Mouse (Mus musculus): ENCODE data around the gene Uvssa. TPM values are rescaled to one million over a fixed set of nuclear protein-coding genes. Genes with fewer than 3 reads are reported as not detected.
"Not testable (repeated sequence)": the region's sequence is repeated elsewhere in the genome, so short reads cannot be mapped to it uniquely, and the experiment has no call there.

Uvssa gene
- 1 to 10 TPM; 7.6 to 9.9 TPM for total RNA-seq (2021)
- long read RNA-seq, experiment 1, partial matches to known transcripts, result 0 of 3 reads
- long read RNA-seq, experiment 1, other reads (novel, unspliced or antisense), result 3 of 3 reads
- long read RNA-seq, experiment 2, partial matches to known transcripts, result 0 of 1 reads
- long read RNA-seq, experiment 2, other reads (novel, unspliced or antisense), result 1 of 1 reads

DNA sequence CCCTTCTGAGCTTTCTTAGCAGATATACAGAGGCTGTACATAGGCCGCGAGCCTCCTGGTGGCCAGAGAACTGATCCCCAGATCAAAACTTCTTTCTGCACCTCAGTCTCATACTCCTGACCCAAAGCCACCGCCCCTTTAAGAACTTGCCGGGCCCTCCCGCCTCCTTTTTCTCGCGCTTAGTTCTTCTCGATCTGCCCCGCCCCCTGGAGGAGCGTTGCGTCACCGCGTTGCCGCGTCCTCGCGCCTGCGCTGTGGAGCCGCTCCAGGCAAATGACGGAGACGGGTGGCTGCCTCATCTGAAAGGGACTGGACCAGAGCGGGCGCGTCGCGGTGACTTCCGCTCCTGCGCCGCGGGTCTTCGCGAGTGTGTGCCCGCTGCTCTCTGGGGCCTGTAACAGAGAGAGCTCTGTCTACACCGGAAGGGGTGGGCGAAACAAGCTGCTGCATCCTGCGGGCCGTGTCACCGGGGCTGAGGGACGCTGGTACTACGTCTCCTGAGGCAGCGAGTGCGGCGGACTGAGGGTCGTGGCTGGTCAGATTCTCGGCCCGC lies at the start of gene Uvssa:
Uvssa (plus strand) TSS at position 248 of the 553 bp plus-strand sequence.
- DNase-seq (ENCODE audit: low spot score in 2 of 2), result peak; percentile 98 to 99

DNA sequence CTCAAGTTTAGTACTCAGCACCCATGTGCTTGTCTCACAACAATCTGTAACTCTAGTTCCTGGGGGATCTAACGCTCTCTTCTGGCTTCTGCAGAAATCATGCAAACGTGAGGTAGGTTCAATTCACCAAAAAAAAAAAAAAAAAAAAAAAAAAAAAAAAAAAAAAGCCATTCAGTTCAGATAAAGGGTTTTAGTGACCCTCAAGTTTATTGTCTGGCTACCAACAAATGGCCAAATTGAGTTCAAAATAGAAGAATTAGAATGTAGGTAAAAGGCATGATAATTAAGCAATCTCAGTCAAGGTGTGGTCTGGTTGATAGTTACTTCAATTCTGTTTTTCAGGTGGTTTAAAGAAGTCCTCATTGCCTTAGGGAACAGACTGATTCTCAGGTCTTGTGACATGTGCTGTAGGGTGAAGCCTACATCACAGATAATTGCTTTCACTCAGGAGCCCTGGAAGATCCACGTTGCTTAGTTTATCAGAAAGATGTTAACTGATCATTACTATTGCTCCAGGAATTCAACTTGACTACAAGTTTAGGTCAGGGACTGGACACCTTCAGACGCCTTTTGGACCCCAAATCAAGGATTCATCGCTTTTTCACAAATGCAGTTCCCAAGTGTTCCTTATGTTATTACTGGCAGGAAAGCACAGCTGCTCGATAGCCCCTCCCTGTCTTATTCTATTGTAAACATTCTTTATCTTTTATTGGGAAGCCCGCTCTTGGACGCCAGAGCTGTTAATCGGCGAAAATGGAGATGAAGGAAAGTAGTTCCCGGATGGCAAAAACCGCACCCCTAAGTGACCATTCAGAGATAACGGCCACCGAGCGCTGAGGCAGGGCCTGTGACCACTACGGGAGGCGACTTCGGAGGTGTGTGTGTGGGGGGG lies 43.7 kb upstream of the Uvssa start:
- no peak for DNase-seq (ENCODE audit: low spot score in 2 of 2)

DNA sequence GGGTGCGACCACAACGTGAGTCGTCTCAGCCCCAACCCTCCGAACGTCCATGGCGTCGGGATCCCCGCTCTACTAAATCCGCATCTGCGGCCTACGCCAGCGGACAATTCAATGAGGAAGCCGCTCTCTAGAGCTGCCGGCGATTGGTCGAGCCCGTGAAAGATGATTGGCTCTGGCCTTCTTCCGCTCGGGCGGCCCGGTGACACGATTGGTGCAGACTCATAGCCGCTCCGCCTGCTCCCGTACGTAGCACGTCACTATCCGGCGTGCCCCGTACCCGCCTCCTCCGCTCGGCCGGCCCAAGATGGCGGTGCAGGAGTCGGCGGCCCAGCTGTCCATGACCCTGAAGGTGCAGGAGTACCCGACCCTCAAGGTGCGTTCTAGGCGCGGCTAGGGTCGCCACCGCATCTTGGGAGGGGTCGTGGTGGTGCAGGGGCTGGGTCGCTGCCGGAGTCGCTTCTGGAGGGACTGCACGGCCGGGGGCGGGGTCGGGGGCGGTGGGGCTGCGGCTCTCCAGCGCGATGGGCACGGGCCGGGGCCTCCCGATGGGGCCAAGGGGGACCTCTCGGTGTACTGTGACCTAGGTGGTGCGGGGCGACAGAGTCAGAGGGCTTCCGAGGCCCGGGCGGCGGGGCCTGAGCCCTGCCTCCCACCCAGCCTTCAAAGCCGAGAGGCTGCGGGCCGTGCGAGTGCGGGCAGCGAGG lies 42.9 kb upstream of the Uvssa start, which contains the start of gene Maea:
Maea (plus strand) TSS at position 237 of the 704 bp plus-strand sequence.
- DNase-seq (ENCODE audit: low spot score in 2 of 2), result peak; percentile 96 to 98

DNA sequence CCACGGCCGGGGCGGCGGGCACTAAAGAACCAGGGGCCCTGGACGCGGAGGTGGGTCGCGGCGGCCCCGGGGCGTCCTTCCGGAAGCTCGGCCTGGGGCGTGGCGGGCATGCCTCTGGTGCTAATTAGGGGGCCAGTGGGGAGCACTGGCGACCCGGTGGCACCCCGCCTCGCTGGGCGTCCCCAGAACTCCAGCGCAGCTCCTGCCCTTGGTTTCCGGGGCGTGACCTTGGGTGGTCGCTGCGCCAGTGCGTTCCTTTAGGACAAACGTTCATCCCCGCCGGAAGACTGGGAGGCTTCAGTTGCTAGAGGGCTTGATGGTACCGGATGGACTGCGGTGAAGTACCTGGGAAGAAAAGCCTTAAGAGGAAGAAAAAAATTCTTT lies 42.4 kb upstream of the Uvssa start:
- peak in 1 of 2 experiments; percentile 22 for DNase-seq (ENCODE audit: low spot score in 2 of 2)

DNA sequence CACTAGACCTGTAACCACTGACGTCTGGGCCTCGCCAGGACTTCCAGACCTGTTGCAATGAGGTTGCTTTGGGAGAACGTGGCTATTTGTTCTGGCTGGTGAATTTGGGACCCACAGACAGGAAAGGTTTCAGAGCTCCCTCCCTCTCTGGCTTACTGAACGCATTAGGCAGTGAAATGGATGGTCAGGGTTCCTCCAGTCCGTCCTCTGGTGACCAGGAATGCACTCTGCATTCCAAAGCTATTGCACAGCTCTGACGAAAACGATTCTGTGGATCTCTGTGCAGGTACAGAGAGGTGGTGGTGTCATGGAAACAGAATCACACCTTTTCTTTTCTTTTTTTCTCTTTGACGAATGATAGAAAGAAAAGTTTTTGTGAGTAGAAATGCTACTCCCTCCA lies 41.1 kb upstream of the Uvssa start:
- no peak for DNase-seq (ENCODE audit: low spot score in 2 of 2)

DNA sequence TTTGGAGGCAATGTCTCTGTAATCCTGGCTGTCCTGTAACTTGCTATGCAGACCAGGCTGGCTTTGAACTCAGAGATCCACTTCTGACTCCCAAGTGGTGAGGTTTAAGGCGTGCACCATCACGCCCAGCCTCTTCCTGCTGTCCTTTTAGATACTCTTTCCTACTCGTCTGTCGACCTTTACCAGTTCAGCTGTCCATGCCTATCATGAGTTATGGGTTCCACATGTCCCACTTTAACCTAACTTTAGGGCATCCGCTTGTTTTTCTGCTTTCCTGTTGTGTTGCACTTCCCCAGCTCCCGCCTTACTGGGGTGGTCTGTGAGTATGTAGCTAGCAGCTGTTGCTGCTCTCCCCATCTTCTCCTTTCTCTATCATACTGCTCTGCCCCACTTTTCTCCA lies 37.2 kb upstream of the Uvssa start:
- DNase-seq (ENCODE audit: low spot score in 2 of 2), result no peak

DNA sequence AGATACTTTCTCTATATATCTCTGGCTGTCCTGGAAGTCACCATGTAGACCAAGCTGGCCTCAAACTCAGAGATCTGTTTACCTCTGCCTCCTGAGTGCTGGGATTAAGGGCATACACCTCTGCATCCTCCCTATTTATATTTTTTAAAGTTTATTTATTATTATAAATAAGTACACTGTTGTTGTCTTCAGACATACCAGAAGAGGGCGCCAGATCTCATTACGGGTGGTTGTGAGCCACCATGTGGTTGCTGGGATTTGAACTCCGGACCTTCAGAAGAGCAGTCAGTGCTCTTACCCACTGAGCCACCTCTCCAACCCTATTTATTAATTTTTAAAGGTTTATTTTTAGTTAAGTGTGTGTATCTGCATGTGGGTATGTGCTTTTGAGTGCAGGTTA lies 36.1 kb upstream of the Uvssa start:
- not testable (repeated sequence) for DNase-seq (ENCODE audit: low spot score in 2 of 2)

DNA sequence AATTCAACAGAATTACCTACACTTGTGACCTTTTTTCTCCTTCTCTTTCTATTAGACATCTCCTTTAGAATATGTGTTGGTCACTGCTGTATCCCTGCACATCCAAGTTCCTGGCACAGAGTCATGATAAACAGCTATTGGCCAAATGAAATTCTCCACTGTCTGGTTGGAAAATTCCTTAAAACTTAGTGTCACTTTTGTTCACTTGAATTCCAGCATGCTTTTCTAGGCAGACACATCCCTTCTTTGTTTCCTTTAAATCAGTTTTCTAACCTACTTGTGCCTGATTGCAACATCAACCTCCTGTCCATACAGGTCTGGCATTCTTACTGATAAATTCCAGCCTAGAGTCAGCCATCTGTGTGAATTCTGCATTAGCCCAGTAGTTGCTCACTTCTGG lies 35.5 kb upstream of the Uvssa start:
- no peak for DNase-seq (ENCODE audit: low spot score in 2 of 2)

DNA sequence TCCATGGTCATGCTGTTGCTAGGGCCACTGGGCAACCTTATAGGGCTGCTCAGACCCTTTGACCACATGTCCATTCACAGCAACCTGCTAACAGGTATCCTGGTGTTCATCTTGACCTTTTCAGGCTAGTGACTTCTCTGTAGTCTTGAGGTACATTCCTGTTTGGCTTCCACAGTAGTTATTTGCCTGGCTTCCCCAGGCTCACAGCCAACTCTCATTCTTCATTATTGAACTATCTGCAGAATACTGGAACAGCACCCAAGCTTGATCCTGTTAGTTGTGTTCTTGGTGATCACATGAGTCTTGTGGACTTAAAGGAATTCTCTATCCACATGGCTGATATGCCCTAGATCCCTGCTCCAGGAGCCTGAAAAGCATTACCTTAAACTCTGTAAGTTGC lies 34.8 kb upstream of the Uvssa start:
- DNase-seq (ENCODE audit: low spot score in 2 of 2), result no peak

DNA sequence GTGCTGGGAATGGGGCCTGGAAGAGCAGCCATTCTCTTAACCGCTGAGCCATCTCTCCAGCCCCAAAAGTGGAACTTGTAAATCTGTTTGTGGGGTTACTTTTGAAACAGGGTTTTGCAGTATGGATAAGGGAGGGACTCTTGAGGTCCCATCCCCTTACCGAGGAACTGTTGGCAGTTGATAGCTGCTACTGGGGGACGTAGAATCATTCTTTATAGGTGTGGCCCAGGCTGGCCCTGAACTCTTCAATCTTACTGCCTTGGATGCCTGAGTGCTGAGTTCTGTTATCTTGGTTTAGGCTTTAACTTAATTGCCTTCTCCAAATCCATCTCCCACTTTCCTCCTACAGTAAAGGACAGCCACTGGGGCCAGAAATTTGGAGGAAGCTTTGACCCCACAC lies 34.3 kb upstream of the Uvssa start:
- no peak for DNase-seq (ENCODE audit: low spot score in 2 of 2)

DNA sequence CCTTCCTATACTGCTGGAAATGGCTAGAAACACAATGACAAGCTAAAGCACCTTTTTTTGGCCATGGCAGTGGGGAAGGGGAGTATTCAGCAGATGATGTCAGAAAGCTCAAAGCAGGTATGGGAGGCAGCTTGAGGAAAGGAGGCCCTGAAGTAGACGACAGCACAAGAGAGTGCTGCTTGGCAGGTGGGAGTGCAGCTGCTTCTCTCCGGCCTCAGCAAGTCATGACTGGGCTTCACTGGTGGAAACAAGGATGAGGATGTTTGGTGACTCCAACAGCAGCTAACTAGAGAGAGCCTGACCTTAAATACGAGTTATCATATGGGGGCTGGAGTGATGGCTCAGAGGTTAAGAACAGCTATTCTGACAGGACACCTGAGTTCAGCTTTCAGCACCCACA lies 30.7 kb upstream of the Uvssa start:
- DNase-seq (ENCODE audit: low spot score in 2 of 2), result no peak

DNA sequence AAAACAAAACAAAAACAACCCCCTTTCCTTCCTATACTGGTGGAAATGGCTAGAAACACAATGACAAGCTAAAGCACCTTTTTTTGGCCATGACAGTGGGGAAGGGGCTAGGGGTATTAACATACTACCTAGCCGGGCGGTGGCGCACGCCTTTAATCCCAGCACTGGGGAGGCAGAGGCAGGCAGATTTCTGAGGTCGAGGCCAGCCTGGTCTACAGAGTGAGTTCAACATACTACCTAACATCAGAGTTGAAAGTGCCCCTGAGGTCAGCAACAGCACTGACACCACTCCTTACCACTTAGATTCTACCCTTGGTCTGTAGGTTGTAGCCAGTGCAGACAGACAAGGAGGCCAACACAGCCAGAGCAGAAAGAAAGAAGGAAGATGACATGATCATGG lies 29.1 kb upstream of the Uvssa start:
- DNase-seq (ENCODE audit: low spot score in 2 of 2), result no peak

DNA sequence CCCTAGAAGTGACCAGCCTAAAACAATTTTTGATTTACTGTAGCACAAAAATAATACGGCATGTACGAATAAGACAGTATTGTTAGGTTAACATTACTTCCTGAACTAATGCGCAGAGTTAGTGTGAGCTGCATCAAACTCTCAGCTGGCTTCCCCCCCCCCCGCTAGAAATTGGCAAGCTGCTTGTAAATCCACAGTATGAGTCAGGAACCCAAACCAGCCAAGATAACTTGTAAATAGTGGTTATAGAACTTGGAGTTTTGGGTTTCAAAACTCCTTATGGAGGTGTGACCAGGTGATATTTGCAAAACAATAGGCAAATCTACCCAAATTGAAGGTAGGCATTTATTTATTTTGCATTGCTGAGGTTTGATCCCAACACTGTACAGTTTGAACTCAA lies 28.6 kb upstream of the Uvssa start:
- DNase-seq (ENCODE audit: low spot score in 2 of 2), result no peak

DNA sequence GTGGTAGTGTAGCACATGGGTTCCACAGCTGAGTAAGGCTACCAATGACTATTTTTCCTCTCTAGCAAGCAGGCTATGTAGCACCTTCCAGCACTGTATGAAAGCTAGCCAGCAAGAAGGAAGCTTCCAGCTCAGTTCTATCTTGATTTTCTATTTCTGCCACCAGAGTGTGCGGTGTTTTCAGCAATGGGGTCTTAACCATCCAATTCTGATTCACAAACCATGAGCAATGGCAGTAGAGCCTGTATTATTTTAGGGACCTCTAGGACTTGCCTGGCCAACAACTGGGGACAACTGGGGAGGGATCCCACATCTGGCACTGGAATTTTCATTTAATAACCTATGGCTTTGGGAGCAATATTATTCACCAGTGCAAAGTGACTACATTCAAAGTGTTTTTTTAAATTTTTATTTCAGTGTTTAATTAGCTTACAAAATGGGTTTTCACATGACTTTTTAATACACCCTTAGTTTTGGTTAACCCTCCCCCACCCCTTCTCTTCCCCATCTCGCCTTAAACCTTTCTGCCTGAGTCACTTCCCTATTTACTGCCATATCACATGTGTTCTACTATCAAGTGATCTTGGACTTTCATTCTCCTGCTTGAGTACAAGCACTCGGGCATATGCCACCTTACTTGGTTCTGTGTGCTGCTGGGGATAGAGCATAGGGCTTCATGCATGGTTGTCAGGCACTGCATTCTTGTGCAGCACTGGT lies 26.6 kb upstream of the Uvssa start:
- no peak for DNase-seq (ENCODE audit: low spot score in 2 of 2)

DNA sequence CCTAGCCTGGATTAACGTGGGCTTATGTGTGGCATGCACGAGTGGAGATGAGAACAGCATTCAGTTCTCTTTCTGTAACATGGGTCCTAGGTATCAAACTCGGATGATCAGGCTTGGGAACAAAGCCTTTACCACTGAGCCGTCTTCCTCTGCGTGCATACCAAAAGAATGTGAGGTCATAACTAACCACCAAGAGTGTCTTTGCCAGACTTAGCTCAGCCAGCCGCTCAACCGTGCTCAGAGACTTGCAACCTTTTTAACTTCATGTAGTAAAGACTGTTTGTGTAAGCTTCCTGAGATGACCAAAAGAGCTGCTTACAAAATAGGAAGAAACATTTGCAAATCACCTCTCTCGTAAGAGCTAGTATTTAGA lies 26.1 kb upstream of the Uvssa start:
- no peak for DNase-seq (ENCODE audit: low spot score in 2 of 2)

DNA sequence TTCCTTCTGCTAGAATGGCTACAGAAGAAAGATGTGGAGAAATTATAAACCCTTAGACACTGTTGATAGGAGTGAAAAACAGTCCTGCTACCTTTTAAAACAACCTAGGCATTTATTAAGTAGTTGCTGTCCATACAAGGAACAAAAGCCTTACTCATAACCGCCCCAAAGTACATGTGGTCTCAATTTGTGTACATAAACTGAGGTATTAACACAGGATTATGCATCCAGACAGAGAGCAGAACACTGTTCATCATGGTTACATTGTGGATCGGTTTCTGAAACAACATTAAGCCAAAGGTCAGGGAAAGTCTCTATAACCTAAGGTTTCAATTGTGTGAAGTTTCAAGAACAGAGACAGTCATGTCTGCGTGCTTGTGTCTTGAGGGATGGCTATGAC lies 25.3 kb upstream of the Uvssa start:
- no peak for DNase-seq (ENCODE audit: low spot score in 2 of 2)

DNA sequence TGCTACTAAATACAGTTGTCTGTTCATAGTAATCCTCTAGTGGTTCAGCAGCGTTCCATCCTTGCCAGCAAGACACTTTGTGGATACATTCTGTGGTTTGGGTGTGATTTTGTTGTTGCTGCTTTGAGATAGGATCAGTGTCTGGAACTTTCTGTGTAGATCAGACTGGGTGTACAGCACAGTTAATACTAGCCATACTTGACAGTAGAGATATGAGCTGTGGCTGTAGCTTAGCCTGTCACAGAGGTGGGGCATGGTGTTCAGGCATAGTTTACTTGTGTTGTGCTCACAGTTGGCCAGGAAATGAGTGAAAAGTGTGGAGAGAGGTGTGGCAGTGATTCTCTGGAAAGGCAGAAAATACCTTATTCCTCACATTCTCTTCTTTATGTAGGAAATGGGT lies 20.9 kb upstream of the Uvssa start:
- DNase-seq (ENCODE audit: low spot score in 2 of 2), result no peak

DNA sequence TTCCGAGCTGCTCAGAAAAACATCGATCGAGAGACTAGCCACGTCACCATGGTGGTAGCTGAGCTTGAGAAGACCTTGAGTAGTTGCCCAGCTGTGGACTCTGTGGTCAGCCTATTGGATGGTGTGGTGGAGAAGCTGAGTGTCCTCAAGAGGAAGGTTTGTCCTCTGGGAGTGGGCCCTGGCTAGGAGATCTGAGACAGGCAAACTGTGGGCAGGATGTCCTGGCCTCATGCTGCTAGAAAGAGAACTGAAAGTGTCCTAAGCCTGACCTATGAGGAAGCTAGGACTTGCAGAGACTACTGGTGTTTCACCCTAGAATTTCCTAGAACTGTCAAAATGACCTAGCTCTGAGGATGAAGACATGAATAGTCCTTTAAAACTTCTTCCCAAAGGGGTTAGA lies 19.9 kb upstream of the Uvssa start:
- DNase-seq (ENCODE audit: low spot score in 2 of 2), result no peak

DNA sequence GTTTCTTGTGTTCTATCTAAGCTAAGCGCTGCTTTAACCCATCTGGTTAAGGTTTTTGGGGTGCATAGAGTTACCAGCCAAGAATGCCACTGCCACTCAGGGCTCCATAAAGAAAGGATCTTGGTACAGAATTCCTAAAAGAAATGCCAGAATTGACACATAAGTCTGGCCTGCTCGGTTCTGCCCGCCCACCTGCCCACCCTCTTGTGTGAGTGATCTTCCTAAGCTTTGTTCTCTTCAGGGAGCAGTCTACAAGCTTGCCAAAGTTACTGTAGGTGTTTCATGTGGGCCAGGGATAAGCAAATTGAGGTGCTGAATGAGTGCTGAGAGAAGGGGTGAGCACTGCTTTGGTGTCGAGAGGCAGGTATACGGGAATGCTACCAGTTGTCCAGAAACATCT lies 15.1 kb upstream of the Uvssa start:
- no peak for DNase-seq (ENCODE audit: low spot score in 2 of 2)

DNA sequence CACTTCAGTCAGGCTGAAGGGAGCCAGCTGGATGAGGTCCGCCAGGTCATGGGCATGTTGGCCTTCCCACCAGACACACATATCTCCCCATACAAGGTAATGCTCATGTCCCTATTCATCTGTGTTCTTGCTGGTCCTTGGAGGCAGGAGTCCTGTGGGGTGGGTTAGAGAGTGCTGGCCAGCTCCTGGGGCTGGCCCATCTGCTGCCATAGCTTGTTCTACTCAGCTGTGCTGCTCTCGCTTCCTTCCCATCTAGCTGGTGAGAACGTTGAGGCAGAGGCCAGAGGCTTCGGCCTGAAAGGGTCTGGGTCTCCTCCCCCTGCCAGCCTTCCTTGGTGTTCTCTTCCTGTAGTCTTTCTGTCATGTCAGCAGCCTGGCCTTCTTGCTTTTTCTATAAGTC lies 9.7 kb upstream of the Uvssa start:
- no peak for DNase-seq (ENCODE audit: low spot score in 2 of 2)

DNA sequence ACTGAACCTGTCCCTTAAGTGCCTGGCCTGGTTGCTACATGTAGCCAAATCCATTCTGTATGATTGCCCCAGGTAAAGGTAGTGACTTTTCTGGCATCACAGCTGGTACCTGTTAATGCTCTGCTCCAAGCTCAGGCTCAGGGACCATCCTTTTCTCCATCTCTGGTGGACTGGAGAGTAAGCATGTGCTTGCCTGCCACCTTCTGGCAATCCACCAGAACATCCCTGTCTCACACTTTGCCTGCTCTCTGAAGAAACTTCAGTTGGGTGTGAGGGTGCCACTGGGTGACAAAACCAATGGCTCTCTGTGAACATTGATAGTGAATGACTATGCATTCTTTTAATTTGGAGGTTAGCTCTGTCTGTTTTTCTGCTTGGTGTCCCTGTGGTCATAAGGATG lies 7.2 kb upstream of the Uvssa start:
- no peak for DNase-seq (ENCODE audit: low spot score in 2 of 2)

Measured in layer of hippocampus, postnatal 14 days (tissue).